Mouse (Mus musculus) layer of hippocampus, adult 9-10 months (tissue): ENCODE measurements around the gene Olfr1040.
"Not testable (repeated sequence)": the region's sequence is repeated elsewhere in the genome, so short reads cannot be mapped to it uniquely, and the experiment has no call there.

Experiments used
- DNase-seq: peaks from one replicate; pipeline ENCODE4 v3.0.0; 2022; ENCODE audit warnings: low spot score

Olfr1040 gene

DNA sequence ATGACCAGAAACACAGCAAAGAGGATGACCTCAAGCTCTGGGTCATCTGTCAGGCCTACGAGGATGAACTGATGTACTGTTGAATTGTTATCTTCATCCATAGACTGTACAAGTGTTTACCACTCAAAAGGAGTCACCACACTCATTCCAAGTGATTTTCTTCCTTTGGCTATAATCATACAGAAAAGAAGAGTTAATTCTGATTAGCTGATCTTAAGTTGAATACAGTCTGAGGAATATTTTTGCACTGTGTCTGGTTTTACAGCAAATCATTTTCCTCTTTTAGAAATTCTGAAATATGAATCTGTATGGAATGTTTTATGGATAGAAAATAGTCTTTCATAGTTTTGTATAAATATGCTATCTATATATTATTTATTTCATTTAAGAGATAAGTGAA is at the start of gene Olfr1040:
Gene Olfr1040 (minus strand): TSS at position 101 of the 400 bp plus-strand sequence.
- DNase-seq, result no peak

DNA sequence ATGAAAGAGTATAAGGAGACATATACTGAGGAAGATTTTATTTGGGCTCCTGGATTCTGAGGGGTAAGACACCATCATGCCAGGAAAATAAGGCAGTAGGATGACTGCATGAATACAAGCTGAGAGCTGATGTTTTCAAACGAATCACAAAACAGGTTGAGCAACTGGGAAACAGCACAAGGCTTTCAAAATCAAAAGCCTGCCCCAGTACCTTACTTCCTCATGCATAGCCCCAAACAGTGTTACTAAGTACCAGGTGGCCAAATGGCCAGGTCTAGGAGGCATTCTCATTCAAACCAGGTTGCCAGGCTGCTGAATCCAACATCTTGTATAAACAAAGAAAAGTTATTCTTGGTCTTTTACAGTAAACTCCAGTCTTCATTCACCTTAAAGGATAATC is 49.3 kb upstream of the Olfr1040 start:
- no peak for DNase-seq

DNA sequence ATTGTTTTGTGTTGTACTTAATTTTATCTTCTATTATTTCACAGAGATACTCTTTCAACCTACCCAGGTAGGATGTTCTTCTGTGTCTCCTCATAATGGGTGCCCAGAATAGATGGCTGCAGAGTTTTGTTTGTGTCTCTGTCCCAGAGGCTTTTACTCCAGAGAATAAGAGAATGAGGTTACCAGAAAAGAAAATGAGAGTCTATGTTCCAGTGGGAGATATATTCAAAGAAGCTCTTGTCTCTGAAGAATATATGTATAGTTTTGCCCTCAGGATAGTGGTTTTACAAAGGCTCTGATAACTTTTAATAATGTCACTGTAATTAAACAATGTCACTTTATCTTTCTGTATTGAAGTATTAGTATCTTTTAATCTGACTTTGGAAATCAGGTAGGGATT is 39.1 kb upstream of the Olfr1040 start, which contains the start of gene Olfr52:
Gene Olfr52 (minus strand): TSS at position 101 of the 400 bp plus-strand sequence.
- DNase-seq, result no peak

DNA sequence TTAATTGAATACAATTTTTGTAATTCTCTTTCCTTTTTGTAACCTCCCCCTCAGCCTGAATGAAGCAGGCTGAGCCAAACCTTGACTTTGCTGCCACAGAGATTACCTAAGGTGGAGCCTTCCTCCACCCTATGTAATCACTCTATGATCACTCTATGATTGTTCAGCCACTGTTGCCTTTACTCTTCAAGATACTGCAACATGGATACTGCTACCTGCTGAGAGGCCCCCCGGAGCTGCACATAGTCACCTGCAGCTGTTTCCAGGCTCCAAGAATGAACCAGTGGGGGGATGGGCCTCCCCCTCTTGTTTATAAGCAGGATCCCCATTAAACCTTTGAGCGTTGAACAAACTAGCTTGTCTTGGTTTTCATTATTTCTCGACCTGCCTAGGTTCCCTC is 33.4 kb upstream of the Olfr1040 start:
- no peak for DNase-seq

DNA sequence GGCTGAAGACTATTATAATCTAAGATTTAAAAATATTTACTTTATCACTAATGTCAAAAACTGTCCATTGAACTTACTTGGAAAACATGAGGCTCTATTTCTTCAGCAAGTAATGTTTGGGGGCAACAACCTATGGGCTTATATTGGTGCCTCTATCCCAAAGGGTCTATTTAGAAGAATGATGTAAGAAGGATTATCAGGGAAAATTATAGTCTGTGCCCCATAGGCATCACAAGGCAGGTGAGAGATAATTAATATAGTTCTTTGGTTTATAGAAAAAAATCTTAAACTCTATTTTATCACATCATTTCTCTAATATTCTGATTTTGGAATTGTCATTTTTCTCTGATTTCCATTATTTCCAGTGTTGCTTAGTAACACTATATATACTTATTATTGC is 31.2 kb upstream of the Olfr1040 start, which contains the start of gene Olfr1044:
Gene Olfr1044 (minus strand): TSS at position 101 of the 400 bp plus-strand sequence.
- no peak for DNase-seq

DNA sequence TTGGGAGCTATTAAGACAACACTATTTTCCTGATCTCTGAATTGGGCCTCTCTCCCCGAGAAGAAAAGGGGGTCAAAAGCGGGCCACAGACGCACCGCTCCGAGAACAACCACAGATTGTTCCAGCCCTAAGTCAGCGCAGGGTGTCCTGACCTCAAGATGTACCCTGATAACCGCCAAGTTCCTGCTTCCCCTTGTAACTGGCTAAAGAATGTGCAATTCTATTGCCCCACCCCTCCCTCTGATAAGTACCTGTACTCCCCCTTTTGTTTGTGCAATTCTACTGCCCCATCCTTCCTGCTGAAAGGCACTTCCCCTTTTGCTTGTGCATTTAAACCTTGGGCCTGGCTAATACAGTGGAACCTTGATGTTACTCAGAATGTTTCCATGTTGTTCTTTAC is 28.9 kb upstream of the Olfr1040 start:
- not testable (repeated sequence) for DNase-seq

DNA sequence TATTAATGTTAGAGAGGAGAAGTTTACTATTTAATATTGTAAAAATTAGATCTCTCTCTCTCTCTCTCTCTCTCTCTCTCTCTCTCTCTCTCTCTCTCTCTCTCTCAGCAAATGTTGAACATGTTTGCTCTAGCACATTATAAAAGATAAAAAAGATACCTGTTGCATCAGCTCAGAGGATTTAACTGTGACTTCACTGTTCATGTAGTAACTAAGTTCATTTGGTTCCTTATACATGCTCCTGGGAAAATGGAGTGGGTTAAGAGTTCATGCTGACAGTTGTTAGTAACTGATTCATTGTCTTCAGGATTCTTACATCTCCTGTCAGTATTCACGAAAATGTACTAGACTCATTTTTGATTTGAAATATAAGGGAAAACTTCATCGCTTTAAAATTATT is 20.9 kb upstream of the Olfr1040 start, which contains the start of gene Olfr1043:
Gene Olfr1043 (minus strand): TSS at position 101 of the 400 bp plus-strand sequence.
- DNase-seq, result no peak

DNA sequence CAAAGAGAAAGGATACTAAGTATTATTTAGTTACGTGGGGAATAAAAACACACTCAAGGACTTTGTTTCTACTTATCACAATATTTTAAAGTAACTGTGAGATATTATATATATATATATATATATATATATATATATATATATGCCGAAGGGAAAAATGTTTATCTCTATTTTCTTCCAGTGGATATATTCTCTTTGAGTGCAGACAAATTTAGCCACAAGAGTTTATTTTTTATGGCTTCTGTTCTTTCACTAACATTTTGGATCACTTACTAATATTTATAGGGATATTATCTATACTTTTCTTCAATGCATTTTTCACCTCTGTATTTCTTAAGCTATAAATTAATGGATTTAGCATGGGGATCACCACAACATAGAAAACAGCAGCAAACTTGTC is 15.2 kb upstream of the Olfr1040 start, which contains the start of gene Olfr1042:
Gene Olfr1042 (minus strand): TSS at position 101 of the 400 bp plus-strand sequence.
- DNase-seq, result no peak

DNA sequence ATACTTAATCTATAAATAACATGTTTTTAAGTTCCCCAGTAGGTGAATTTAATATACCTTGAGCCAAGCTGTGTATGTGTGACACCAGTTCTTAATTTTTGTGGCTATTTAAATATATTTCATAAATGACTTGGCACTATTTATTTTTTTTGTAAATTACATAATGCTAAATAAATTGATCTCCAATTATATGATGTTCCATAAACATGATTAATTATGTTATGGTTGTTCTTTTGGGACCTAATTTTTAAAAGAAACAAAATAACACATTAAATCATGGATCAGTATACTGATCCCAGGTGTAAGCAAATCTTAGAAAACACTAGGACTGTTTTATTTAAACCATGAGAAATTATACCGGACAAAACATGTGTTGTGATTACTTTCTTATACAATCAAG is 10.7 kb downstream of the Olfr1040 start, which contains the start of gene Olfr1039:
Gene Olfr1039 (minus strand): TSS at position 101 of the 400 bp plus-strand sequence.
- no peak for DNase-seq
